Mouse (Mus musculus) hindbrain, embryonic 15.5 days (tissue): ENCODE data around the gene Rab32. TPM values are rescaled to one million over a fixed set of nuclear protein-coding genes. Genes with fewer than 3 reads are reported as not detected.
"Not testable (repeated sequence)": the region's sequence is repeated elsewhere in the genome, so short reads cannot be mapped to it uniquely, and the experiment has no call there.

Experiments used
- ATAC-seq: fragments of 200-750 bp; cut with Nextera tagmentation; 2 replicates; pipeline ENCODE4 v1.8.0; 2017; ENCODE audit warnings: low read depth, moderate number of reproducible peaks, moderate TSS enrichment; ENCODE audit not compliant: low FRiP score
- H3K27ac ChIP-seq: fragments of 300-500 bp; sonication (generic); replicated peaks from 2 replicates; pipeline ENCODE4 v1.5.1; 2015; ENCODE audit warnings: mild to moderate bottlenecking, inconsistent platforms
- H3K27me3 ChIP-seq: fragments of 300-500 bp; sonication (generic); 2 replicates; pipeline ENCODE4 v1.6.1; 2015; ENCODE audit warnings: control low read depth, inconsistent platforms
- H3K36me3 ChIP-seq: fragments of 300-500 bp; sonication (generic); 2 replicates; pipeline ENCODE4 v1.6.1; 2015; ENCODE audit warnings: control low read depth, inconsistent platforms
- H3K4me1 ChIP-seq: fragments of 300-500 bp; sonication (generic); replicated peaks from 2 replicates; pipeline ENCODE4 v1.6.1; 2015; ENCODE audit warnings: control low read depth, inconsistent platforms
- H3K4me2 ChIP-seq: fragments of 300-500 bp; sonication (generic); 2 replicates; pipeline ENCODE4 v1.6.1; 2015; ENCODE audit warnings: moderate library complexity, mild to moderate bottlenecking, inconsistent platforms
- H3K4me3 ChIP-seq: fragments of 300-500 bp; sonication (generic); 2 replicates; pipeline ENCODE4 v1.5.1; 2015; ENCODE audit warnings: mild to moderate bottlenecking, inconsistent platforms
- H3K9ac ChIP-seq: fragments of 300-500 bp; sonication (generic); 2 replicates; pipeline ENCODE4 v1.6.1; 2015; ENCODE audit warnings: inconsistent platforms
- H3K9me3 ChIP-seq: fragments of 300-500 bp; sonication (generic); 2 replicates; pipeline ENCODE4 v1.6.1; 2016; ENCODE audit warnings: control low read depth, inconsistent platforms
- WGBS: fragments of 180-500 bp; shearing (Covaris S2); methylation state at CpG from one replicate; pipeline ENCODE4 v1.1.7; 2015; 5-methylcytosine and 5-hydroxymethylcytosine counted together
- polyA plus RNA-seq: library from polyadenylated mRNA; unstranded; fragments of >200 nt; fragmentation: Nextera tagmentation; extraction: Ambion mirVana; gene quantifications from 2 replicates; pipeline ENCODE4 v1.2.1, GENCODE M21; 2015

The Rab32 gene
- polyA plus RNA-seq: 5.1 and 5.9 TPM in 2 replicates

DNA sequence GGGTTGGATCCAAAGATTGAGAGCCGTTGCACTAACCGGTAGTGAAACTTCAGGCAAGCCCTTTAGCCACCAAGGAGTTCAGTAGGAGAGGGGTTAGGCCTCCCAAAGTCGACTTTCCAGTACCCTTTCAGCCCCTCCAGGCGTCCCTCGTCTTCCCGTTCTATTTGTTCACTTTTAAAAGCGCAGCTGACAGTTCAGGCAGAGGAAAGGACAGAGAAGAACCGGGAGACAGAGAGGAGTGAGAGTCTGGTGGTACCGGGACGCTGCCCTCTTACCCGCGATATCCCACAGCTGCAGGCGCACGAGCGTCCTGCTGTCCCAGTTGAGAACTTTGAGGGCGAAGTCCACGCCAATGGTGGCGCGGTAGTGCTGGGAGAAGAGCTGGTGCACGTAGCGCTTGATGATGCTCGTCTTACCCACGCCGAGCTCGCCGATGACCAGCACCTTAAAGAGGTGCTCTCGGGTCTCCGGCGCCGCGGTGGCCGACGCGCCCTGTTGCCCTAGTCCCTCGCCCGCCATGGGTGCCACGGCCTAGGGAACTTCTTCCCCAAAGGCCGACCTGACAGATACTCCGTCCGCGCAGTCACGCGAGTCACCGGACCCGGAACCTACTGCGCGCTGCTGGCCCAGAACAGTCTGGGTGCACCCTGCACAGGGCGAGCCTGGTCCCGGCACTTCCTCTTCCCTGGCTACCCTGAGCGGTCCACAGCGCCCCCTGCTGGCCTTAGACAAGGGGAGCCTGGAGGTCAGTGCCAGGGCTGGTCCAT, at the start of gene Rab32:
Rab32 (minus strand) TSS at position 696 of the 767 bp plus-strand sequence.
- H3K4me2 ChIP-seq: peak within 1 kb of the TSS; percentile 96
- WGBS: under 1% methylated on average over 50 of the region's 51 CpGs
- no peaks in the 10 kb centered on the region for H3K9me3 ChIP-seq
- H3K4me3 ChIP-seq: peak within 1 kb of the TSS; percentile 65
- peaks cover 14% of the 10 kb centered on the region; the same call in 1 of the 2 replicates for H3K4me1 ChIP-seq
- H3K36me3 ChIP-seq: no peaks in the 10 kb centered on the region
- peak; percentile 98 for ATAC-seq
- H3K27ac ChIP-seq: no peak within 1 kb of the TSS
- H3K27me3 ChIP-seq: peaks cover 4% of the 10 kb centered on the region; the same call in 1 of the 2 replicates
- H3K9ac ChIP-seq: peak within 1 kb of the TSS; percentile 61

DNA sequence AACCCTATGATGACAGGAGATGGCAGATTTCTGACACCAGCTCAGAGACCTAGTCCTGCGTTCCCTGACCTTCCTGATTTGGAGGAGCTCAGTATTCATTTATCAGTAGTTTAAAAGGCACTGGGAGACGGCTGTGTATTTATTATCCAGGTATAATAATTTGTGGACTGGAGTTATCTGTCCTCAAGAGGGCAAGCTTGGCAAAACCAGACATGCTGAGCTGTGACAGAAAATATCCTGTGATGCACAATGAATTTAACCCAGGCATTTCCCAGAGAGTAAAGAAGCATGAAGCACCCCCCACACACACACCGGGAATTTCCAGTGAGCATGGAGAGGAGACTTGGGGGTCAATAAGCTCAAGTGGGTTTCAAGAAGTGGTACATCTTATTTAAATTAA, 42.7 kb upstream of the Rab32 start:
- Histone ChIP-seq H3K4me3 (no peak overlapping the region), H3K9ac (no peak overlapping the region), H3K4me2 (no peak overlapping the region), H3K27ac (no peak overlapping the region), H3K27me3 (no peaks in the 10 kb centered on the region), H3K36me3 (no peaks in the 10 kb centered on the region), H3K4me1 (no peaks in the 10 kb centered on the region), H3K9me3 (no peaks in the 10 kb centered on the region)
- ATAC-seq: no peak
- 79% methylated on average over 3 of the region's 3 CpGs for WGBS

DNA sequence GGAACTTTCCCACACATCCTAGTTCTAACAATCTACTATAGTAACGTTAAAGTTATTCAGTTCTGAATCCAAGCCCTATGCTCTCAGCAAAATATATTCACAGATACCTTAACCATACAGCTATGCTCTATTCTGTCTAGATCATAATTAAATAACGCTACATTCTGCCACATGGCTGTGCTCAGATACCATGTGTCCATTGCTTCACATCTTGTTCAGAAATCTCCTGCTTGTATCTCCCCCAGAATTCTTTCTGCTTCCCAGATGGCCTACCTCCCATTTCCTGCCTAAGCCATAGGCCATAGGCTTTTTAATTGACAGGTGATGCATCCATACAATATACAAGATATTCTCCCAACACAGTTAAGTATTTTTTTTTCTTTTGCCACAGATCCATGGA, 39.4 kb upstream of the Rab32 start:
- not testable (repeated sequence) for H3K4me3 ChIP-seq, H3K27ac ChIP-seq, H3K27me3 ChIP-seq, ATAC-seq, H3K4me2 ChIP-seq, H3K4me1 ChIP-seq, H3K9ac ChIP-seq, H3K36me3 ChIP-seq, H3K9me3 ChIP-seq
- WGBS: 94% methylated on average over 2 of the region's 2 CpGs

DNA sequence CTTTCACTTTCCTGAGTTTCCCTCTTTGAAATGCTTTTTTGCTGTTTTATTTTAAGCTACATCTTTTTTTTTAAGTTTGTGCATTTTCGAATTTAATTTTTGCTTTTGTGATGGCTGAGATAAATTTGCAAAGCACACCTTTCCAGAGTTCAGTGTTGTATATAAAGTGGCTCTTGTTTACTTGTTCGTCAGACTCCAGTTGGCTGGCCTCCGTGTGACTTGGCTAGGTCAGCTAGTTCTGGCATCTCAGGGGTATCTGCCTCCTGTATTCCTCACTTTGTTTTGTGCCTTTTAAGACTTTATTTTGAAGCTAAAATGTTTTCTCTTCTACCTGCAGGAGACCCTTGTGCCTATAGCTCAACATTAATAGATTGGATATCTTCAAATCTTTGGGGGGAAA, 22.7 kb upstream of the Rab32 start:
- H3K36me3 ChIP-seq: no peaks in the 10 kb centered on the region
- no peak for ATAC-seq
- no peak overlapping the region for H3K27ac ChIP-seq
- no peaks in the 10 kb centered on the region for H3K4me1 ChIP-seq
- no peaks in the 10 kb centered on the region for H3K27me3 ChIP-seq
- no peak overlapping the region for H3K9ac ChIP-seq
- 92% methylated on average over 3 of the region's 3 CpGs for WGBS
- H3K4me3 ChIP-seq: no peak overlapping the region
- H3K4me2 ChIP-seq: no peak overlapping the region
- H3K9me3 ChIP-seq: no peaks in the 10 kb centered on the region

DNA sequence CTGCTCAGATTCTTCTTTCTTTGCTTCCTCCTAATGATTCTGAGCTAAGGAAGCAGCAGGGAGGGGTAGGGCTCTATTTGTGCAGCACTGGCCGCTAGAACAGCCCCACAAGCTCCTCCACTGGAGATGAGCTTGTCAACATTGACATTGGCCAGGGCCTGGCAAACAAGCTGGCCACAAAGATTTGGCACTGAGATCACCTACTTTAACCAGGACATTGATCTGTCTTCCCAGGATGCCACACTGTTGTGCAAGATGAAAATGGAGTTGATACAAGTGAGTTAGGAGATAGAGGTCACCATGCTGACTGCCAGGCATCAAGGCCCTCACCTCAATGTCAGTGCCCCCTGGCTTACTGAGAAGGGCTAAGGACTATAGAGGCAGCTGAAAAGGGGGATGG, 21.8 kb upstream of the Rab32 start:
- 87% methylated on average over 1 of the region's 1 CpGs for WGBS
- Histone ChIP-seq H3K27ac (no peak overlapping the region), H3K9ac (no peak overlapping the region), H3K27me3 (no peaks in the 10 kb centered on the region), H3K4me3 (no peak overlapping the region), H3K36me3 (no peaks in the 10 kb centered on the region), H3K9me3 (no peaks in the 10 kb centered on the region), H3K4me1 (no peaks in the 10 kb centered on the region), H3K4me2 (no peak overlapping the region)
- ATAC-seq: no peak

DNA sequence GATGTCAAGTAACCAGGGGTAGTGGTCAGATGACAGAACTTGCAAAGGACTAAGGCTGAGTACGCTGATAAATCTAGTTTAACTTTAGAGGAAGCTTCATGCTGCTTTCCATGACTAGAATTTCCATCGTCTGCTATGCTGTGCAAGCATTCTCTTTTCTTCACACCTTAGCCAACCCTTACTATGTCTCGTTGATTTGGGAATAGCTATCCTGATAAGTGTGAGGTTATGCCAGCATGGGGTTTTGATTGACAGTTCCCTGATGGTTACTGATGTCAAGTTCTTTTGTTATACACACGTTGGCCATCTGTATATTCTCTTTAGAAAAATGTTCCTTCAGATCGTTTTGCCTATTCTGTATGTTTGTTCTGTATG, 259 bp upstream of the Rab32 start:
- H3K9me3 ChIP-seq: no peaks in the 10 kb centered on the region
- peaks cover 4% of the 10 kb centered on the region; the same call in 1 of the 2 replicates for H3K27me3 ChIP-seq
- peak overlapping the region; percentile 65 for H3K4me3 ChIP-seq
- no peaks in the 10 kb centered on the region for H3K36me3 ChIP-seq
- 0 out of 2 replicates have a peak, but pooled peaks have one; percentile 61 for ATAC-seq
- H3K27ac ChIP-seq: no peak overlapping the region
- H3K9ac ChIP-seq: peak overlapping the region; percentile 61; the same call in 1 of the 2 replicates
- H3K4me1 ChIP-seq: peaks cover 14% of the 10 kb centered on the region; the same call in 1 of the 2 replicates
- WGBS: 37% methylated on average over 5 of the region's 5 CpGs
- H3K4me2 ChIP-seq: peak overlapping the region; percentile 96

DNA sequence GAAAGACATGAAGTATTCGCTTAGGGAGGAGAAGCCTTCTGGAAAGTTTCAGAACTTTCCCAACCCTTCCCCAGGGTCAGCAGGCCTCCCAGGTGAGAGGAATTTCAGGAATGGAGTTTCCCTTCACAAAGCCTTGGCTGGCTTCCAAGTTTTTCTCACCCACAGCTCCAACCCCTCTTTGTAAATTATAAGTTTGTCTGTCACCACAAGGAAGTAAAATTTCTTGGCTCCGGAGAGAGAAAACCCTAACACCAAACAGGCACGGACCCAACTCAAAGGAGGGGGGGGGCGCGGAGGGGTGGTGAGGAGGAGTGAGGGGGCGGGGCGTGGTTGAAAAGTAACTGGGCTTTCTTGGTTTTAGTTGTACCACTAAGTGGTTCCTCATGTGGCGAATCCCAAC, 980 bp downstream of the Rab32 start:
- Histone ChIP-seq H3K4me1 (peaks cover 14% of the 10 kb centered on the region; the same call in 1 of the 2 replicates), H3K4me3 (peak overlapping the region; percentile 65), H3K36me3 (no peaks in the 10 kb centered on the region), H3K27me3 (peaks cover 4% of the 10 kb centered on the region; the same call in 1 of the 2 replicates), H3K9me3 (no peaks in the 10 kb centered on the region), H3K4me2 (peak overlapping the region; percentile 96), H3K9ac (peak overlapping the region; percentile 61; the same call in 1 of the 2 replicates), H3K27ac (no peak overlapping the region)
- ATAC-seq: peak; percentile 15; the same call in 1 of the 2 replicates
- 5% methylated on average over 8 of the region's 8 CpGs for WGBS

DNA sequence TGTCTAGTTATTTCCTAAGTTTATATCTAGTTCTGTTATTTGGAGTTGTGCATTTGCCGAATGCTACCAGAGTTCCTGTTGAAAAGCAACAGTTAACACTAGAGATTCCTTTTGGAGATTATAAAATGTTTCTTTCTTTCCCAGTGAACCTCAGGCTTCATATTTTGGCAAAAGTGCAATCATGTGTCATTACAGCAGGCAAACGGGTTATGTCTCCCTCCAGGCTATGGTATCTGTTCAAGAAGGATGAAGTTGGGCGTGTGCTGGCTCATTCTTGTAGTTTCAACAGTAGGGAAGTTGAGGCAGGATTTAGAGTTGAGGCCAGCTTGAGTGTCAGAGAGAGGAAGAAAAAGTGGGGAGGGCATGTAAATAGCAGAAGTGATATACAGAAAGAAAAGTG, 2.4 kb downstream of the Rab32 start:
- peaks cover 14% of the 10 kb centered on the region; the same call in 1 of the 2 replicates for H3K4me1 ChIP-seq
- H3K27ac ChIP-seq: no peak overlapping the region
- 88% methylated on average over 3 of the region's 3 CpGs for WGBS
- no peak for ATAC-seq
- no peak overlapping the region for H3K4me2 ChIP-seq
- no peak overlapping the region for H3K9ac ChIP-seq
- H3K9me3 ChIP-seq: no peaks in the 10 kb centered on the region
- H3K4me3 ChIP-seq: no peak overlapping the region
- no peaks in the 10 kb centered on the region for H3K36me3 ChIP-seq
- H3K27me3 ChIP-seq: peaks cover 4% of the 10 kb centered on the region; the same call in 1 of the 2 replicates

DNA sequence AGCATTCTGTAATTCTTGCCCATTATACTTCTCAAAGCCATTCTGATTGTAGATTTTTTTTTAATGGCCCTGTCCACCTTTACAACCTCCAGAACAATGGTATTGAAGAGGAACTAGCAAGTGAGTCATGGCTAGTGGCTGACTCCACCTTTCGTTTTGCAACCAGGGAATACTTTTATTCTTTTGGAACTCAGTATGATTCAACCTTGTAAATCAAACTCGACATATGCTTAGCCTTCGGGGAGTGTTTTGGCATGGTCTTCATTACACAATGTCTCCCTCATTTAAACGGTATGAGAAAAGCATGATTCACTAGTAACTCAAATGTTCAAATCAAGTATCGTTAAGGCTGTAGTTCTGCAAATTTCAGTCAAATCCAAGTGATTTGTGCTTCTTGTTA, 2.8 kb downstream of the Rab32 start:
- H3K27ac ChIP-seq: no peak overlapping the region
- H3K4me1 ChIP-seq: peaks cover 14% of the 10 kb centered on the region; the same call in 1 of the 2 replicates
- ATAC-seq: no peak
- no peak overlapping the region for H3K9ac ChIP-seq
- H3K9me3 ChIP-seq: no peaks in the 10 kb centered on the region
- no peak overlapping the region for H3K4me3 ChIP-seq
- no peak overlapping the region for H3K4me2 ChIP-seq
- WGBS: 86% methylated on average over 5 of the region's 5 CpGs
- no peaks in the 10 kb centered on the region for H3K36me3 ChIP-seq
- H3K27me3 ChIP-seq: peaks cover 4% of the 10 kb centered on the region; the same call in 1 of the 2 replicates

DNA sequence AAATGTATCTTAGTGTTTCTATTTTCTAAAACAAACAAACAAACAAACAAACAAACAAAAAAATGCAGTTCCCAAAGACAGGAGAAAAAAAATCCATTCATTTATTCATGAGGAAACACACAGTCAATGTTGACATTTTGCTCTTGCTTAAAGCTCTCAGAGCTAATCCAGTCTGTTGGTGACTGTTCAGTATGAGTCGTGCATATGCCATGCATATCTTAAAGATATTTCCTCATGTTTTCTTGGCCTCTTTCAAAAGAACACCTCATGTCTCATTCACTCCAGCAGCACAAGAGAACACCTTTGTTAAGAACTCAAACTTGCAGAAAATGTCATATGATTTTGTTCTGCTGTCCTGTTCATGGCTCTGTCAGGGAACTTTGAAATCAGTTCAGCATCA, 7.9 kb downstream of the Rab32 start:
- Histone ChIP-seq H3K36me3 (no peaks in the 10 kb centered on the region), H3K4me1 (no peaks in the 10 kb centered on the region), H3K27me3 (no peaks in the 10 kb centered on the region), H3K27ac (no peak overlapping the region), H3K9me3 (no peaks in the 10 kb centered on the region), H3K9ac (no peak overlapping the region), H3K4me2 (no peak overlapping the region), H3K4me3 (no peak overlapping the region)
- WGBS: 82% methylated on average over 1 of the region's 1 CpGs
- ATAC-seq: no peak

DNA sequence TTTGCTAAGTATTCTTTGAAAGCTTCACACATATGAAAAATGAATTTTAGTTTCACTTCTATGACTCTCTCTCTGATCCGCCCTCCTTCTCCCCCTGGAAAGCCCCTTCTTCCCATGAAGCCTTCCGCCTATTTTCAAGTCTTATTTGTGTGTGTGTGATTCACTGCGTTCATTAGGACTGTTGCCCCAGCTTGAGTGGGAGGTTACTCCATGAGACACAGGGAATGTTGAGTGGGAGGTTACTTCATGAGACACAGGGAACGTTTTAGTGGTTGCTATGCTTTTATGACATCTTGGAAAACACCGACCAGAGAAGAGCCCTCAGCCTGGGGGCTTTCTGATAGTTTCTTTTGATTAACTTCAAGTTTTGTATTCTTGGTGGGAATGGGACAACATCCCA, 11.4 kb downstream of the Rab32 start:
- H3K36me3 ChIP-seq: no peaks in the 10 kb centered on the region
- no peaks in the 10 kb centered on the region for H3K27me3 ChIP-seq
- 78% methylated on average over 5 of the region's 5 CpGs for WGBS
- no peaks in the 10 kb centered on the region for H3K9me3 ChIP-seq
- no peak for ATAC-seq
- no peak overlapping the region for H3K4me2 ChIP-seq
- no peak overlapping the region for H3K9ac ChIP-seq
- H3K4me3 ChIP-seq: no peak overlapping the region
- H3K4me1 ChIP-seq: no peaks in the 10 kb centered on the region
- no peak overlapping the region for H3K27ac ChIP-seq

DNA sequence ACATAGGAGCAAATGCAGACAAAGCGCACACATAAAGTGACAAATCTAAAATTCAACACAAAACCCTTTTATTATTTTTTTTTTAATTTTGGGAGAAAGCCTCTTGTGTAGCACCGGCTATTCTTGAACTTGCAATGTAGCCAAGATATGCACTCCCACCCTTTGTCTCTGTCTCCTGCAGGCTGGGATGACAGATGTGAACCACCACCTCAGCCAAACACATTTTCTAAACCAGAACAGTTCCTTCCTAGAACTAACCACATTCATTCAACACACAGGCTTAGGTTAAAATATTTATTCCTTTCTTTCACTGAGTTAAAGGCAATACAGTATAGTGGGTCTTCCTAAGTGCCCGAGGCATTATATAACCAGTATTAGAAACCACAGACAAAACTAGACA, 13.1 kb downstream of the Rab32 start:
- Histone ChIP-seq H3K36me3 (no peaks in the 10 kb centered on the region), H3K9me3 (no peaks in the 10 kb centered on the region), H3K27ac (no peak overlapping the region), H3K4me3 (no peak overlapping the region), H3K4me1 (no peaks in the 10 kb centered on the region), H3K9ac (no peak overlapping the region), H3K27me3 (no peaks in the 10 kb centered on the region), H3K4me2 (no peak overlapping the region)
- ATAC-seq: no peak
- WGBS: 93% methylated on average over 3 of the region's 3 CpGs
